Mouse (Mus musculus): ENCODE data around the gene Enox1.

Enox1 gene

GRCm38 (mm10) chr14:77470577-77470976 is 314.0 kb downstream of the Enox1 start:
- DNase-seq, result no peak

DNA sequence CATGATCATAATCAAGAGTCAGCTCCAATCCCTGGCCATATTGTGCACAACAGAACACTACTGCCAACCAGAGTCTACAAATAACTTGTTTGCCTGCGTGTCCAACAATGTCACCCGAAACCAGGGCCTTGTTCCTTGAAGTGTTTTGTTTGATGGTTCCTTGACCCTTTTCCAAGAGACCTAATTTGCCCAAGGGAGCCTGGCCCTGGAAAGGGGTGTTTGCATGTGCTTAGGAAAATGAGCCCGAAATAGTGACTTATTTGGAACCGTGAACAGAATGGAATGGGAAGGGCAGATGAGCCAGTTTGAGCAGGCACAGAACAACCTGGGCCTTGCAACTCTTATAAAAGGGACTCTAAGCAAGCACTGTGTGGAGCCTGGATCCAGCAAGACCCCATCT is 316.9 kb downstream of the Enox1 start:
- no peak for DNase-seq

DNA sequence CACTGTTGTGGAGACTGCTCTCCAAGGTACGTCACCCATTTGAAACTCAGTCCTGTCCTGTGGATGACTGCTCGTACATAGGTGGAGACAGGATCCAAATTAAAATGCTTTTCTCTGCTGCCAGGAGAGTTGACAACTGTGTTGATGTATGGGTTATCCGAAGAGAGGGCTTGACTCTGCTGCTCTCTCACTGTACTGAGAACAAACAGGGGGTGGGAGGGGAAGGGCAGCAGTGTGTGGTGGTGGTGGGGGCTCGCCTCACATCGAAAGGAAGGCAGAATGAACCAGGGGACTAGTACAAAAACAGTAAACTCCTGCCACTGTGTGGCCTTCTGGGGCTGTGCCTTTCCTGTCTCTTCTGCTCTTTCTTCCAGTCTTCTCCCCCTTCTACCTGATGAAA is 317.5 kb downstream of the Enox1 start:
- no peak for DNase-seq

DNA sequence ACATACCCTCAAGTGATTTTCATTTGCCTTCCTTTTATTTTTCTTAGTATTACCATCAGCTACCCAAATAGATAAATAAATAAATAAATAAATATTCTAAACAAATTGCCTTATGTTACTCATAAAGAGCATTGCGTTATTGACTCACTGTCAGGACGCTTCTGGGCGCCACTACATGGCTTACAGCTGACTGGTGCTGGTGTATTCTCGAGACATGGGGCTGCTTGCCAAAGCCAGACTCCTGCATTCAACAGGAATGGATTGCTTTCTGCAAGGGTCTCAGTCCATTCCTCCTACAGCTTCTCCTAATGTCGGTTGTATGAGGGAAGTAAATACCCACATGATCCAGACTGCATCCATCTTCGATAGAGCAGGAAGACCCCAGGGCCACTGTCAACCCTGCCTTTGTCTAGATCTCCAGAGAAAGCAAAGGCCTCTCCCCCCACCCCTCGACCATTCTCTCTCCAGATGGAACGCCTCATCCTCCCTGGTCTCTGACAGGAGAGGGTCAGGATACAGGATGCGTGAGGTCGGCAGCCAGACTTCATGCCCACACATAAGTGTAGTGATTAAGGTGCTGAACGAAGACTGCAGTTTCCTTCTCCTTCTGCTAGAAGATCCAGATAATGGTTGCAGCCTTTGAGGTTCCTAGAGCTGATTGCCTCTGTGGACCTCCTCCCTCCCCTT is 318.7 kb downstream of the Enox1 start:
- DNase-seq, result no peak

DNA sequence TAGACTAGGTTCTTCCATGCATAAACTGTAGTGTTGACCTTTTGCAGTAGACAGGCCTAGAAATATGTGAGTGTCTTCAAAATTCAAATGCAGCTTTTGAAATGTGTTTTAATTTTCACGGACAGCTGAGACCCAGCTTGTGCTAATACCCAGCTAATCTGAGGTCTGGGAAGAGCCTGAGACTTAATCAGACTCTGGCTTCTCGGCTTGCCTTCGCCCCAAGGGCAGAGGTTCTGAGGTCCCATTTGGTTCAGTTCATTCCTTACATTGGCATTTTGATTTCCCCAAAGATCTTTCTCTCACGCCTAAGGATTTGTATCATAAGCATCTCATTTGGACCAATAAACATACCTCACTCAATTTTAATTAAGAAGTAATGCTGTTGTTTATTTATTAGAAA is 321.1 kb downstream of the Enox1 start:
- DNase-seq, result no peak

GRCm38 (mm10) chr14:77478210-77478609 is 321.6 kb downstream of the Enox1 start:
- no peak for DNase-seq

DNA sequence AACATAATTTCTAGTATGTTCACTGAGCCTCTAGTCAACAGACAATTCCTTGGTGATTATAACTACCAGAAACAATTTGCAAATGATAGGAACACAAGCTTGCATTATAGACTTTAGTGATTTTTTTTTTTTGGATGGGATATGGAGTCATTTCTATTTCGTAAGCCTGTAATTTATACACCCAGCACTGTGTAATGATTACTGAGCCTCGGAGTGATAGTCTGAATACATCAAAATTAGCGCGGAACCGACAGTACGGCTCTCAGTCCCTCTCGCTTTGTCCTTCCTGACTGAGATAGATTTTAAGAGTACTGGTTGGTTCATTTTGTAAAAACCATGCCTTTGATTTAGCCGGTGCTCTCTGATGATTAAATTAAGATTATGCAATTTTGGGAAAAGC is 322.1 kb downstream of the Enox1 start:
- no peak for DNase-seq

- no peak for DNase-seq
These were observed 326.5 kb downstream of the Enox1 start for GRCm38 (mm10) chr14:77483076-77483475.

DNA sequence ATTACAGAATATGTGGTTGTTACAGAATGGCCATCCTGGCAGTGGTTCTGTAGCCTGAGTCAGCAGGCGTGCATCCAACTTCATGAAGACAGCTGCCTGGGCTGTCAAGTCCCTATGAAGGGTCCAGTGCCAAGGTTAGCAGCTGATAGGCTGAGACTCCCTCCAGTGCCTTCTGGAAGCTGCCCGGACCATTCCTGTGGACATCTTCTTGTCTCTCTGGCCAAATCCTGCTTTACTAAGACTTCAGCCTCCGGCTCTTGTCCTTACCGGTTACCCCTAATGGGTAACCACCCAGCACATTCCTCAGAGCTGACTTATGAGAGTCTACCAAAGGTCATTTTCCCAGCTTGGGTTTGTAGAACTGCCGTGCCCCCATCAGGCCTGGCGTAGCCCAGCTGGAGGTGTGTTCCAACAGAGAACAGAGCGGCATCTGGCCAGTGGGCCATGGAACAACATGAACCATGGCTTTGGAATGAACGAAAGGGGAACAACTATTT is 328.4 kb downstream of the Enox1 start:
- DNase-seq, result peak; percentile 93

GRCm38 (mm10) chr14:77490699-77491098 is 334.1 kb downstream of the Enox1 start:
- DNase-seq, result no peak

DNA sequence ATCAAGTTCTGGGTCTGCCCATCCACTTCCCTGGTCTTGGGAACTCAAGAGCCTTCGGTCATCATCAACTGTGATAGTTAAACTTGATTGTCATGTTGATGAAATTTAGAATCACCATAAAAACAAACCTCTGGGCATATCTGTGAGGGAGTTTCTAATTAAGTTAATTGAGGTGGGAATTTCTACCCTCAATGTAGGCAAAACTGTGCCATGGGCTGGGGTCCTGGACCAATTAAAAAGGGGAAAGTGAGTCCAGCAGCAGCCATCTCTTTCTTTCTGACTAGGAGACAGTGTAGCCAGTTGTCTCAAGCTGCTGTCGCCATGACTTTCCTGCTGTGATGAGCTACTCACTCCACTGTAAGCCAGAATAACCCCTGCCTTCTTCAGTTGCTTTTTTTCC is 335.2 kb downstream of the Enox1 start:
- DNase-seq, result no peak

GRCm38 (mm10) chr14:77499996-77500581 is 343.5 kb downstream of the Enox1 start:
- no peak for DNase-seq

DNA sequence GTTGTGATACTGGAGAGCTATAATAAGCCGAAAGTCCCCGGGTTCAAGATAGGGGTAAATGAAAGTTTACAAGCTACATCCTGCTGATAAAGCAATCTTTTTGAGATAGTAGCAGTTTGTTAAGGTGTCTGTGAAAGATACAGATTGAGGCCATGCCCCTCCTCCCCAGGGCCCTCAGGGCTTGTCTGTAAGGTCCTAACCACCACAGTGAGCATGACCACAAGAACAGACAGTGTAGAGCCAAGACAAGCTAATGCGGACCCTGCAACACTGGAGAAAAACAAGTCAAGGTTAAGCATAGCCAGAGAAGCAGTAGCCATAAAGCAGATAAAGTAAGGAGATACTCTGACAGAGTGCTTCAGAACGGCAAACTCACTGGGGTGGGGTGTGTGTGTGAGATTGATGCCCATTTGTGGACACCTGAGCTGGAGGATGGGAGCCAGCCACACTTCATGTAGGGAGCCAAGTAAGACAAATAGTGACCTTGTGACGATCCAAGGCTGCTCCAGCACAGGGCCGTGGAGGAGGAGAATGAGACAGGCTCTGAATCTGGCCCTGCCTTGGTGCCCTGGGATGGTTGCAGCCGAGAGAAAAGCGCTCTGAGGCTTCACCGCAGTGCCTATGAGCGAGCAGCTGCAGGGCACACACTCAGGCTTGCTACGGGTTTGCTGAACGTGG is 348.0 kb downstream of the Enox1 start:
- no peak for DNase-seq

DNA sequence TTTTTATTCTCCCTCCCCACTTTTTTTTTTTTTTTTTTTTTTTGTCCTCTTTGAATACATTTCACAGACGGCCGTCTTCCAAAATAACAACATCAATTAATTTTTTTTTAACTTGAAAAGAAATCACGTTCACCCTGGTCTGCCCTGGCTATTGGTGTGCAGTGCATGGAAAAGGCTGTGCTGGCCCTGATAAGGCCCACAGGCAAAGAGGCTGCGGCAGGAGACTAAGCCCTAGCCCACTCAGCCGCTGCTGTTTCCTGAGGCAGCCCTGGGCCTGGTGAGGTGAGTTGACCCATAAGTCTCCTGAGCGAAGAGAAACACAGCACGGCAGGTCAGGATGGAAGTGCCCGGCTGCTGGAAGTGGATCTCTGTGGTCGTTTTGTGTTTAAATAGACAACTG is 349.8 kb downstream of the Enox1 start:
- no peak for DNase-seq

DNA sequence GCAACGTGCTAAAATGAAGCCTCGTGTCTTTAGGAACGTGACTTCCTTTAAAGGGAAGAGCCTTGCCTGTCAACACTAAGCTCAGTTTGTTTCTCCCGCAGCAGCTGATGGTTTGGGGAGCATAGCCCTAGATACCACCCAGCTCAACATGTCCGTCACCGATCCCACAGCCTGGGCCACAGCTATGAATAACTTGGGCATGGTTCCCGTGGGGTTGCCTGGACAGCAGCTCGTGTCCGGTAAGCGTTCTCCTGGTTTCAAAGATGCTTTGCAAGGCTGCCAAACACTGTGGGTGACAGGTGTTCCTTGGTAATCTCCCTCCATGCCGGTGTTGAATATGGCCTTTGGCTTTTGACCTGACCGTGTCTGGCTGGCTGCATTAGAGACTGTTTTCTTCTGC is 351.5 kb downstream of the Enox1 start:
- DNase-seq, result no peak

GRCm38 (mm10) chr14:77509042-77509441 is 352.5 kb downstream of the Enox1 start:
- no peak for DNase-seq

- no peak for DNase-seq
These were observed 353.4 kb downstream of the Enox1 start for GRCm38 (mm10) chr14:77509924-77510323.

- DNase-seq, result no peak
These were observed 354.7 kb downstream of the Enox1 start for GRCm38 (mm10) chr14:77511137-77511870.

GRCm38 (mm10) chr14:77518017-77518416 is 361.5 kb downstream of the Enox1 start:
- DNase-seq, result no peak

- no peak for DNase-seq
These were observed 362.6 kb downstream of the Enox1 start for GRCm38 (mm10) chr14:77518941-77519695.

- no peak for DNase-seq
These were observed 363.1 kb downstream of the Enox1 start for GRCm38 (mm10) chr14:77519701-77520100.

GRCm38 (mm10) chr14:77524303-77524702 is 367.7 kb downstream of the Enox1 start:
- DNase-seq, result no peak

GRCm38 (mm10) chr14:77526262-77526661 is 369.7 kb downstream of the Enox1 start:
- DNase-seq, result no peak

Data from kidney, adult 9 months (tissue).